Mouse (Mus musculus): ENCODE results near the gene Tepp.

DNA sequence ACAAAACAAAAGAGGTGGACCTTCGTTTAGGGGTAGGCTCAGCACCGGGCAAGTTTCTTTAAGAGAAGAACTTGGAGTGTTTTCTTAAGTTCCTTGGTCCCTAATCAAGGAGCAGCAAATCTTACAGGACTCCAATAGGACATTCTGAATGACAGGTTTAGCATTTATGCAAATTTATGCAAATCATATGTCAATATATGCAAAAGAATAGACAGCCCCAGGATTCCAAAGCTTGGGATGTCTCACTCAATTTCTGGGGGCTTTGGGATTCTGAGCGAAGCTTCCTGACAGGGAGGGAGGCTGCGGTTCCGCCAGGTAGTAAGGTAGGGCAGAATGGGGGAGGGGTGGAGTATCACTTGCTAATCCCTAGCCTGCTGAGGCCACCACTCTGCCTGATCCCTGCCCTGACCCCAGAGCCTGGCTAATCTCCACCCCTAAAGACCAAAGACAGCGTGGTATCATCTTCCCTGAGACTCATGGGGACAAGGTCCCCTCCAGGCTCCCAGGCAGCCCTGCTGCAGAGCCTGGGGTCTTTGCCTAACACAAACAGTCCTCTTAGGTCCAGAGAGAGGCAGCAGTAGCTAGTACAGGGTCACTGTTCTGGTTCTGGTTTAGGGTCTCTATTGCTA, at the start of gene Tepp:
- TF ChIP-seq CTCF (IDR thresholded peaks at IDR 0.05; ENCODE audit: low read depth, low read length): no peak
- TF ChIP-seq POLR2A (IDR thresholded peaks at IDR 0.05; ENCODE audit: extremely low read depth, insufficient read depth, low read length): no peak

Data from liver, adult 2 months (tissue).